Mouse (Mus musculus): ENCODE measurements around the gene Olfr61. TPM values are rescaled to one million over a fixed set of nuclear protein-coding genes. Genes with fewer than 3 reads are reported as not detected.
"Not testable (repeated sequence)": the region's sequence is repeated elsewhere in the genome, so short reads cannot be mapped to it uniquely, and the experiment has no call there.

The Olfr61 gene
- not detected in 2 replicates for polyA plus RNA-seq (2012; rRNA removed)

GRCm38 (mm10) chr7:140628670-140629069, at the start of gene Olfr61:
Gene Olfr61 (plus strand): TSS chr7:140628970.
- not testable (repeated sequence) for DNase-seq (ENCODE audit: low read depth, low spot score)
- 88% methylated on average over 3 of the region's 3 CpGs for WGBS

- 72% methylated on average over 2 of the region's 2 CpGs for WGBS
- not testable (repeated sequence) for DNase-seq (ENCODE audit: low read depth, low spot score)
Measured at GRCm38 (mm10) chr7:140600969-140601368, 27.8 kb upstream of the Olfr61 start, which contains the start of gene Olfr46. Gene Olfr46 (plus strand): TSS chr7:140601269.

DNA sequence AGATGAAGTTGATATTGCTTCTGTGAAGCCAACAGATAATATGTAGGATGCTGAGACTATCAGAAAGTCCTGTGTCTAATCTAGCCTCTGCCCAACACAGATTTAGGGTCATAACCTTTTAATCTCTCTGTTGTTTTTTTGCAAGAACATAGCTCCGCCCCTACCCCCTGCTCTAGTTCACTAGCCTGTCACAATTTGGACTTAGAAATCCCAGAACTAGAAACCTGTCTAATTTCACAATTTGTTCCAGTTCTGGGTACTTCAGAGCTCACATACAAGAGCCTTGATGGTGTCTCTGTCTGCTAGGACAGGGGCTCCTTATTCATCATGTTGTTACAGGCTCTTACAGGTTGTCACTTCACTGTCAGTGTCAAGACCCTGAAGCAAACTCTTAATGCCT, 1.8 kb downstream of the Olfr61 start:
- no peak for DNase-seq (ENCODE audit: low read depth, low spot score)
- 73% methylated on average over 1 of the region's 1 CpGs for WGBS

DNA sequence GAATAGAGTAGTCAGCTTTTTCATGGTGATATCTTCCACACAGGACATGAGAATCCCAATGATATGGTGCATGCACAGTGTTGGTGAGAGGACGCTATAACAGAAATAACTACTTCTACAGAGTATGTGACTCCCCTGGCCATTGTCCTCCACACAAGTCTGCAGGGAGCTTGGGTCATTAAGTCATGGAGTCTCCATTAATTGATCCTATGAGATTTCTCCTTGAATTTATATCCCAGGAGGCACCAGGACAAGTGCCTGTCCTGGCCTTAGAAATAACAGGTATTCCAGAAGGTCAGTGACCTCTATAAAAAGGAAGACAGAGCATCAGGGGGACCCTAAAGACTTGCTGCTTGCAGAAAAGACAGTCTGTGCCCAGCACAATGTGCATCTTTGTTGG, 17.4 kb downstream of the Olfr61 start, which contains the start of gene Olfr53:
Olfr53 (plus strand) TSS at position 301 of the 400 bp plus-strand sequence.
- WGBS = 85% methylated on average over 1 of the region's 1 CpGs
- no peak for DNase-seq (ENCODE audit: low read depth, low spot score)

DNA sequence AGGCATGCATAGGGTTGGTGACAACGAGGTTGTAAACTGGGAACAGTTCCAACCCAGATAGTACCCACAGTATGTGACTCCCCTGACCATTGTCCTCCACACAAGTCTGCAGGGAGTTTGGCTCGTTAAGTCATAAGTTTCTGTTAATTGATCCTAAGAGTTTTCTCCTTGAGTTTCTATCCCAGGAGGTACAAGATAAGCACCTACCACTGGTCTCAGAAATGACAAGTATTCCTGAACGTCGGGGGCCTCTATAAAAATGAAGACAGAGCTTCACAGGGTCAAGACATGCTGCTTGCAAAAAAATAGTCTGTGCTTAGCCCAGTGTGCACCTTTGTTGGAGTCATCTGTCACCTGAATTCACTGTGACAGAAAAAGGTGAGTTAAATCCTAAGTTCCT, 30.9 kb downstream of the Olfr61 start, which contains the start of gene Olfr539:
Olfr539 (plus strand) TSS at position 301 of the 400 bp plus-strand sequence.
- DNase-seq (ENCODE audit: low read depth, low spot score) = no peak
- WGBS = 55% methylated on average over 4 of the region's 4 CpGs

- WGBS = 62% methylated on average over 3 of the region's 3 CpGs
- not testable (repeated sequence) for DNase-seq (ENCODE audit: low read depth, low spot score)
Measured at GRCm38 (mm10) chr7:140670693-140671092, 41.9 kb downstream of the Olfr61 start.

- no peak for DNase-seq (ENCODE audit: low read depth, low spot score)
Measured at GRCm38 (mm10) chr7:140675863-140676262, 47.1 kb downstream of the Olfr61 start.

GRCm38 (mm10) chr7:140679591-140679990, 50.8 kb downstream of the Olfr61 start:
- not testable (repeated sequence) for DNase-seq (ENCODE audit: low read depth, low spot score)
- 70% methylated on average over 4 of the region's 4 CpGs for WGBS

More at GRCm38 (mm10) chr7:140675863-140676262, 47.1 kb downstream of the Olfr61 start:
- WGBS = 1% methylated on average over 6 of the region's 6 CpGs

GRCm38 (mm10) chr7:140681651-140682050, 52.9 kb downstream of the Olfr61 start, which contains the start of gene Olfr45:
Gene Olfr45 (plus strand): TSS chr7:140681951.
- 78% methylated on average over 1 of the region's 1 CpGs for WGBS
- no peak for DNase-seq (ENCODE audit: low read depth, low spot score)

Other genes with a start within 250 kb of the Olfr61 start
- not detected in 2 replicates for gene Olfr531, start 226.1 kb upstream of the Olfr61 start, polyA plus RNA-seq (2012; rRNA removed)
- gene Olfr532, start 207.3 kb upstream of the Olfr61 start, polyA plus RNA-seq (2012; rRNA removed) = not detected in 2 replicates
- gene Olfr533, start 165.6 kb upstream of the Olfr61 start, polyA plus RNA-seq (2012; rRNA removed) = not detected in 2 replicates
- gene Olfr535, start 144.8 kb upstream of the Olfr61 start, polyA plus RNA-seq (2012; rRNA removed) = not detected in 2 replicates
- not detected in 2 replicates for gene Olfr536, start 121.6 kb upstream of the Olfr61 start, polyA plus RNA-seq (2012; rRNA removed)
- not detected in 2 replicates for gene Olfr538, start 61.1 kb upstream of the Olfr61 start, polyA plus RNA-seq (2012; rRNA removed)
- not detected in 2 replicates for gene Olfr46, start 27.7 kb upstream of the Olfr61 start, polyA plus RNA-seq (2012; rRNA removed)
- gene Olfr53, start 17.5 kb downstream of the Olfr61 start, polyA plus RNA-seq (2012; rRNA removed) = not detected in 2 replicates
- gene Olfr539, start 31.0 kb downstream of the Olfr61 start, polyA plus RNA-seq (2012; rRNA removed) = not detected in 2 replicates
- gene Olfr45, start 53.0 kb downstream of the Olfr61 start, polyA plus RNA-seq (2012; rRNA removed) = not detected in 2 replicates
- gene Olfr541, start 68.3 kb downstream of the Olfr61 start, polyA plus RNA-seq (2012; rRNA removed) = not detected in 2 replicates
- 0.75 and 1.4 TPM in 2 replicates for gene Cyp2e1, start 134.8 kb downstream of the Olfr61 start, polyA plus RNA-seq (2012; rRNA removed)
- gene Syce1, start 158.9 kb downstream of the Olfr61 start, polyA plus RNA-seq (2012; rRNA removed) = not detected in 2 replicates
- gene Zfp941, start 193.2 kb downstream of the Olfr61 start, polyA plus RNA-seq (2012; rRNA removed) = 0.15 and 0.20 TPM in 2 replicates
- gene Urah, start 206.0 kb downstream of the Olfr61 start, polyA plus RNA-seq (2012; rRNA removed) = 47.2 and 49.4 TPM in 2 replicates
- gene Scgb1c1, start 216.6 kb downstream of the Olfr61 start, polyA plus RNA-seq (2012; rRNA removed) = not detected in 2 replicates
- gene Odf3, start 218.8 kb downstream of the Olfr61 start, polyA plus RNA-seq (2012; rRNA removed) = not detected in 2 replicates
- gene Gm45785, start 227.4 kb downstream of the Olfr61 start, polyA plus RNA-seq (2012; rRNA removed) = not detected in 2 replicates
- 93.2 and 103 TPM in 2 replicates for gene Ric8a, start 228.0 kb downstream of the Olfr61 start, polyA plus RNA-seq (2012; rRNA removed)
- 22.0 and 22.5 TPM in 2 replicates for gene Bet1l, start 228.6 kb downstream of the Olfr61 start, polyA plus RNA-seq (2012; rRNA removed)